9 mouse cellular contexts compared by ENCODE assay signal in the genomic region with DNA sequence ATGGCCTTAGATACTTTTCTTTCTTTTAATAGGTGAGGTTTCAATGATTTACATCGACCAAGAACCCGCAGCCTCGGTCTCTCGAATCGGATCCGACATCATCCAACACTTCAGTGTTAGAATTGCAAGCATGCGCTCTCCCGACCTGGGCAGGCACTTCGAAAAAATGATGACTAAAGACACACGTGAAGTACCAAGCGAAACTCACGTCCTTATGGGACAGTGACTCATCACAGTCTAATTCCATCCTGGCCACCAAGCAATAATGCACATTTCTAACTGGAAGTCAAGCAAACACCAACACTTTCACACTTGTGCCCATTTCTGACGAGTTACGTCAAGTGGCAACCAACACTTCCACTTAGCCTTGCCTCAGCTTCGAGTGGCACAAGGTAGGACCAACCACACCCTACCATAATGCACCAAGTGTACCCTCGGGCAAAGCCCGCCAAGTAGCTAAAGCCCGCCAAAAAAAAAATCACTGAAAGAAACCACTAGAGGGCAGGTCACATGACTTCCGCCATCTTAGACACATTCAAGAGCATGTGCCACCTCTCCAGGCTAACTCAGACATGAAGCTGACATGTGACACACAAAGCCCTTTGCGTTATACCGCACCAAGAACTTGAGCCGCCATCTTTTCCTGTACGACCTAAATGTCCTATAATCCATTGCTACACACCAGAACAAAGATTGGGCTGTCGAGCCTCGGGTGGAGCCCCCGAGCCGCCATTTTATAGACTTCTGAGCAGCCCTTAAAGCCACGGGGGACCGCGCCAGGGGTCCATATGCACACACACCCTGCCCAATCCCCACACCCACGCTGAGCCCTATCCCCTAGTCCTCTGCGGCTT. TPM values are rescaled to one million over a fixed set of nuclear protein-coding genes. Genes with fewer than 3 reads are reported as not detected.
DNase-seq lines count a peak whose midpoint lies in the region; ATAC-seq and TF ChIP-seq lines count a peak whose summit lies in the region.
"Had no signal": no experiment of that assay in that cellular context is flagged by ENCODE, and none has a peak within 500 bp of the region (broad histone marks: within the 10 kb centered on the region; RNA-seq: fewer than 3 reads in every experiment).

No protein-coding gene starts in this region.

- H3K27ac ChIP-seq in kidney, adult 2 months (ENCODE audit: insufficient read depth, low read depth, low read length), result no peak overlapping the region
- H3K27ac ChIP-seq in embryonic facial prominence, embryonic 15.5 days (replicated peaks), result peak overlapping the region; percentile 86
- H3K27ac ChIP-seq in hindbrain, embryonic 13.5 days, result peak overlapping the region; percentile 79
- H3K27ac ChIP-seq in liver, embryonic 15.5 days (replicated peaks), result peak overlapping the region; percentile 74
- H3K27ac ChIP-seq in neural tube, embryonic 15.5 days (replicated peaks), result peak overlapping the region; percentile 77

- no peaks in the 10 kb centered on the region; the same call in 1 of the 2 replicates for H3K4me1 ChIP-seq in kidney, adult 2 months (ENCODE audit: control insufficient read depth, insufficient read depth, low read length)
- no peaks in the 10 kb centered on the region for H3K4me1 ChIP-seq in embryonic facial prominence, embryonic 15.5 days
- no peaks in the 10 kb centered on the region for H3K4me1 ChIP-seq in hindbrain, embryonic 13.5 days (replicated peaks)
- H3K4me1 ChIP-seq in liver, embryonic 15.5 days (replicated peaks), result peaks cover 7% of the 10 kb centered on the region; the same call in 1 of the 2 replicates
- no peaks in the 10 kb centered on the region for H3K4me1 ChIP-seq in neural tube, embryonic 15.5 days

- peak; percentile 69 for DNase-seq in kidney, adult 11 months
- no peak for DNase-seq in kidney, adult 2 months
- peak; percentile 34 for DNase-seq in Patski (ENCODE audit: low read depth, low spot score)
- DNase-seq in thymus, postnatal 4 days, result no peak

- no peaks in the 10 kb centered on the region for H3K9me3 ChIP-seq in embryonic facial prominence, embryonic 15.5 days (replicated peaks)
- no peaks in the 10 kb centered on the region for H3K9me3 ChIP-seq in hindbrain, embryonic 13.5 days
- no peaks in the 10 kb centered on the region for H3K9me3 ChIP-seq in liver, embryonic 15.5 days (replicated peaks)
- H3K9me3 ChIP-seq in neural tube, embryonic 15.5 days (replicated peaks), result no peaks in the 10 kb centered on the region

- CTCF ChIA-PET in Patski (lab: Charles Lee), result no interaction called here

- H3K9ac ChIP-seq in embryonic facial prominence, embryonic 15.5 days, result no peak overlapping the region
- H3K9ac ChIP-seq in hindbrain, embryonic 13.5 days, result peak overlapping the region; percentile 61
- peak overlapping the region; percentile 49 for H3K9ac ChIP-seq in liver, embryonic 15.5 days
- H3K9ac ChIP-seq in neural tube, embryonic 15.5 days (replicated peaks), result peak overlapping the region; percentile 40; the same call in 1 of the 2 replicates

- no peak for TF ChIP-seq POLR2A in kidney, adult 2 months (IDR thresholded peaks at IDR 0.05; ENCODE audit: low read depth, low read length)

- no peak for TF ChIP-seq CTCF in kidney, adult 2 months (conservative IDR thresholded peaks at IDR 0.05; ENCODE audit: insufficient read depth, insufficient read length, low read depth, low read length)
- TF ChIP-seq CTCF in Patski (IDR thresholded peaks at IDR 0.05), result peak; percentile 38

- no peak overlapping the region for H3K4me3 ChIP-seq in kidney, adult 2 months (ENCODE audit: insufficient read depth, low read depth, low read length)
- peak overlapping the region; percentile 46 for H3K4me3 ChIP-seq in embryonic facial prominence, embryonic 15.5 days (replicated peaks)
- H3K4me3 ChIP-seq in hindbrain, embryonic 13.5 days, result peak overlapping the region; percentile 42
- peak overlapping the region; percentile 64 for H3K4me3 ChIP-seq in liver, embryonic 15.5 days (replicated peaks)
- H3K4me3 ChIP-seq in neural tube, embryonic 15.5 days (replicated peaks), result peak overlapping the region; percentile 46

- ATAC-seq in Patski, result peak; percentile 56
- peak; percentile 78; the same call in 1 of the 2 replicates for ATAC-seq in embryonic facial prominence, embryonic 15.5 days (ENCODE audit: insufficient number of reproducible peaks, low FRiP score, low TSS enrichment, low read depth)
- peak; percentile 84 for ATAC-seq in hindbrain, embryonic 13.5 days (ENCODE audit: low FRiP score)
- ATAC-seq in liver, embryonic 15.5 days (ENCODE audit: insufficient read depth), result peak; percentile 66
- ATAC-seq in neural tube, embryonic 15.5 days (ENCODE audit: low FRiP score), result peak; percentile 79

- 97% methylated on average over 32 of the region's 32 CpGs for WGBS in kidney, adult 2 months
- WGBS in embryonic facial prominence, embryonic 15.5 days, result 73% methylated on average over 32 of the region's 32 CpGs
- WGBS in hindbrain, embryonic 13.5 days, result 76% methylated on average over 32 of the region's 32 CpGs
- 60% methylated on average over 32 of the region's 32 CpGs for WGBS in liver, embryonic 15.5 days (ENCODE audit: insufficient replicate concordance)
- 61% methylated on average over 32 of the region's 32 CpGs for WGBS in neural tube, embryonic 15.5 days

- H3K36me3 ChIP-seq in kidney, adult 2 months (ENCODE audit: control insufficient read depth, insufficient read depth, low read length), result no peaks in the 10 kb centered on the region
- no peaks in the 10 kb centered on the region for H3K36me3 ChIP-seq in embryonic facial prominence, embryonic 15.5 days
- H3K36me3 ChIP-seq in hindbrain, embryonic 13.5 days, result no peaks in the 10 kb centered on the region
- H3K36me3 ChIP-seq in liver, embryonic 15.5 days (replicated peaks), result no peaks in the 10 kb centered on the region
- no peaks in the 10 kb centered on the region for H3K36me3 ChIP-seq in neural tube, embryonic 15.5 days

- H3K4me2 ChIP-seq in embryonic facial prominence, embryonic 15.5 days (replicated peaks), result peak overlapping the region; percentile 32
- peak overlapping the region; percentile 41 for H3K4me2 ChIP-seq in hindbrain, embryonic 13.5 days
- peak overlapping the region; percentile 58 for H3K4me2 ChIP-seq in liver, embryonic 15.5 days
- H3K4me2 ChIP-seq in neural tube, embryonic 15.5 days, result peak overlapping the region; percentile 46

- H3K27me3 ChIP-seq in kidney, adult 2 months (replicated peaks; ENCODE audit: control insufficient read depth, insufficient read depth, low read length), result no peaks in the 10 kb centered on the region
- peaks cover 10% of the 10 kb centered on the region for H3K27me3 ChIP-seq in Patski
- H3K27me3 ChIP-seq in embryonic facial prominence, embryonic 15.5 days, result no peaks in the 10 kb centered on the region
- no peaks in the 10 kb centered on the region for H3K27me3 ChIP-seq in hindbrain, embryonic 13.5 days
- H3K27me3 ChIP-seq in liver, embryonic 15.5 days, result no peaks in the 10 kb centered on the region
- no peaks in the 10 kb centered on the region for H3K27me3 ChIP-seq in neural tube, embryonic 15.5 days (replicated peaks)

- POLR2A ChIA-PET in Patski (lab: Charles Lee), result no interaction called here

- in situ Hi-C loops in Patski (cut with MboI; ENCODE audit: low pct_unique_long_range_greater_than_20kb), result loop anchor here (5.0 to 25.0 kb wide), 5 partner anchors 141 to 1606 kb away; a partner anchor contains a TSS

RNA-seq across cellular contexts. Expression of a gene that starts 59.7 kb away (rescaled TPM):
- polyA plus RNA-seq in kidney, adult 2 months (2012; rRNA removed), result not detected in 2 replicates
- polyA plus RNA-seq in Patski (2021), result not detected
- polyA plus RNA-seq in embryonic facial prominence, embryonic 15.5 days (2015; fragmentation: Nextera tagmentation; extraction: Ambion mirVana), result not detected in 2 replicates
- polyA plus RNA-seq in hindbrain, embryonic 13.5 days (2015; fragmentation: Nextera tagmentation; extraction: Ambion mirVana), result not detected in 2 replicates
- not detected in 2 replicates for polyA plus RNA-seq in liver, embryonic 15.5 days (2015; fragmentation: Nextera tagmentation; extraction: Ambion mirVana)
- polyA plus RNA-seq in neural tube, embryonic 15.5 days (2015; fragmentation: Nextera tagmentation; extraction: Ambion mirVana), result not detected in 2 replicates
- polyA plus RNA-seq: G1E had no signal

Comparison
In these comparisons a context has a peak if more than half of its experiments do, and no peak if none do; other contexts are left out.
1. DNase-seq: peak in kidney, adult 11 months (single experiment) and Patski (single experiment); none in kidney, adult 2 months (single experiment) and thymus, postnatal 4 days (single experiment).
2. Peak in every context shown above with its lines, with median percentiles within 50 percentile points of each other: ATAC-seq and H3K4me2 ChIP-seq.